ENCODE assay signal across 14 mouse cellular contexts in genomic region chr15:85663757-85664431, GRCm38 (mm10).
A peak's percentile ranks its signal among the peaks of the same experiment; 100 is the strongest.
DNase-seq lines count a peak whose midpoint lies in the region; ATAC-seq and TF ChIP-seq lines count a peak whose summit lies in the region.
"Had no signal": no experiment of that assay in that cellular context is flagged by ENCODE, and none has a peak within 500 bp of the region (broad histone marks: within the 10 kb centered on the region; RNA-seq: fewer than 3 reads in every experiment).

No protein-coding gene starts in this region.

- DNase-seq in cerebellum, adult 18-20 months = peak; percentile 36 to 60
- no peak for DNase-seq in cerebellum, adult 11 months
- DNase-seq in kidney, postnatal 4 days = no peak
- no peak for DNase-seq in MEL (ENCODE audit: low read depth, low spot score)
- DNase-seq in midbrain, embryonic 14.5 days = no peak
- DNase-seq in urinary bladder, postnatal 36 days (ENCODE audit: low spot score in 2 of 2) = no peak
- DNase-seq: adrenal gland, postnatal 10 days; embryo, embryonic 11 days; gastrocnemius, postnatal 14 days; lung, postnatal 10 days; right cerebral cortex, adult 18-20 months had no signal

- TF ChIP-seq POLR2A in MEL (IDR thresholded peaks at IDR 0.05; ENCODE audit: control insufficient read depth in 1 of 2, insufficient read depth in 1 of 2, low read depth in 1 of 2, low read length in 2 of 2, poor library complexity in 1 of 2) = no peak
- TF ChIP-seq POLR2A in cortical plate, adult 2 months (IDR thresholded peaks at IDR 0.05; ENCODE audit: extremely low read depth, insufficient read depth, low read length) = no peak

- peaks cover 35% of the 10 kb centered on the region for H3K27me3 ChIP-seq in kidney, embryonic 15.5 days
- H3K27me3 ChIP-seq in MEL (ENCODE audit: control insufficient read depth in 1 of 2, insufficient read depth in 2 of 2, low read length in 2 of 2) = no peaks in the 10 kb centered on the region
- peaks cover 76% of the 10 kb centered on the region for H3K27me3 ChIP-seq in midbrain, embryonic 14.5 days (ENCODE audit: control insufficient read depth, insufficient read depth, low read length)

- no peak overlapping the region for H3K4me2 ChIP-seq in kidney, embryonic 15.5 days
- H3K4me2 ChIP-seq in midbrain, embryonic 14.5 days (ENCODE audit: low read length) = no peak overlapping the region

- no peak for TF ChIP-seq EP300 in MEL (IDR thresholded peaks at IDR 0.05; ENCODE audit: low read depth in 1 of 2, low read length in 2 of 2)

- no peak for TF ChIP-seq CTCF in MEL (IDR thresholded peaks at IDR 0.05 in 2 of 3, conservative IDR thresholded peaks at IDR 0.05 in 1 of 3; ENCODE audit: control insufficient read depth in 1 of 3, insufficient read depth in 1 of 3, low read depth in 2 of 3, low read length in 3 of 3, poor library complexity in 1 of 3, severe bottlenecking in 1 of 3)
- TF ChIP-seq CTCF in cortical plate, adult 2 months (IDR thresholded peaks at IDR 0.05; ENCODE audit: extremely low read depth, insufficient read depth, low read length) = no peak

- H3K36me3 ChIP-seq in kidney, embryonic 15.5 days = 0 out of 2 replicates have a peak, but pooled peaks cover 3% of the 10 kb centered on the region
- peaks cover 0 to 8% of the 10 kb centered on the region in 2 experiments; a peak in 2 of 4 replicates for H3K36me3 ChIP-seq in MEL (ENCODE audit: control insufficient read depth in 1 of 2, insufficient read depth in 2 of 2, low read length in 2 of 2)
- H3K36me3 ChIP-seq in midbrain, embryonic 14.5 days (ENCODE audit: control insufficient read depth, insufficient read depth, low read length) = no peaks in the 10 kb centered on the region
- H3K36me3 ChIP-seq: midbrain, embryonic 10.5 days had no signal

- peaks cover 30% of the 10 kb centered on the region for H3K79me2 ChIP-seq in MEL (ENCODE audit: control insufficient read depth, insufficient read depth, low read length, poor library complexity)

- TF ChIP-seq RAD21 in MEL (IDR thresholded peaks at IDR 0.05; ENCODE audit: low read depth, low read length) = no peak

- peak overlapping the region; percentile 29 for H3K27ac ChIP-seq in kidney, embryonic 15.5 days
- H3K27ac ChIP-seq in MEL (ENCODE audit: control insufficient read depth, low read depth, low read length) = peak overlapping the region; percentile 38; the same call in 1 of the 2 replicates
- H3K27ac ChIP-seq in cortical plate, adult 2 months (ENCODE audit: insufficient read depth, low read length) = peak overlapping the region; percentile 41
- H3K27ac ChIP-seq in midbrain, embryonic 14.5 days (replicated peaks; ENCODE audit: low read depth, low read length) = no peak overlapping the region
- H3K27ac ChIP-seq: midbrain, embryonic 10.5 days had no signal

- ATAC-seq in kidney, embryonic 15.5 days (replicated peaks; ENCODE audit: low FRiP score) = no peak
- no peak for ATAC-seq in midbrain, embryonic 14.5 days (ENCODE audit: low FRiP score, low TSS enrichment)

- H3K4me1 ChIP-seq in kidney, embryonic 15.5 days = peaks cover 18% of the 10 kb centered on the region
- H3K4me1 ChIP-seq in MEL (ENCODE audit: control insufficient read depth in 1 of 2, insufficient read depth in 2 of 2, low read length in 2 of 2) = peaks cover 0 to 8% of the 10 kb centered on the region in 2 experiments; a peak in 2 of 4 replicates
- peaks cover 4% of the 10 kb centered on the region for H3K4me1 ChIP-seq in cortical plate, adult 2 months (ENCODE audit: control insufficient read depth, insufficient read depth, low read length)
- peaks cover 9% of the 10 kb centered on the region; the same call in 1 of the 2 replicates for H3K4me1 ChIP-seq in midbrain, embryonic 14.5 days (ENCODE audit: control insufficient read depth, insufficient read depth, low read length)

- no peak overlapping the region for H3K9ac ChIP-seq in kidney, embryonic 15.5 days
- peak overlapping the region; percentile 34 for H3K9ac ChIP-seq in MEL (ENCODE audit: control insufficient read depth, low read depth, low read length, poor library complexity, severe bottlenecking)
- no peak overlapping the region for H3K9ac ChIP-seq in midbrain, embryonic 14.5 days (replicated peaks; ENCODE audit: low read length)

- H3K9me3 ChIP-seq in kidney, embryonic 15.5 days (replicated peaks) = no peaks in the 10 kb centered on the region
- no peaks in the 10 kb centered on the region for H3K9me3 ChIP-seq in MEL (replicated peaks; ENCODE audit: insufficient read depth, low read length)
- no peaks in the 10 kb centered on the region for H3K9me3 ChIP-seq in midbrain, embryonic 14.5 days (ENCODE audit: control insufficient read depth, low read length)
- H3K9me3 ChIP-seq: midbrain, embryonic 10.5 days had no signal

- no peak overlapping the region for H3K4me3 ChIP-seq in kidney, embryonic 15.5 days (replicated peaks)
- H3K4me3 ChIP-seq in MEL (ENCODE audit: control insufficient read depth in 1 of 2, insufficient read depth in 1 of 2, low read depth in 2 of 2, low read length in 2 of 2) = no peak overlapping the region
- H3K4me3 ChIP-seq in cortical plate, adult 2 months (ENCODE audit: insufficient read depth, low read length) = no peak overlapping the region
- no peak overlapping the region for H3K4me3 ChIP-seq in midbrain, embryonic 14.5 days (replicated peaks; ENCODE audit: low read depth, low read length)
- H3K4me3 ChIP-seq: midbrain, embryonic 10.5 days had no signal

- WGBS in kidney, embryonic 15.5 days = 86% methylated on average over 17 of the region's 17 CpGs
- WGBS in midbrain, embryonic 14.5 days = 89% methylated on average over 17 of the region's 17 CpGs

TF ChIP-seq in MEL, 35 proteins besides CTCF, POLR2A, EP300 and RAD21:
- TF ChIP-seq NRF1 (IDR thresholded peaks at IDR 0.05; ENCODE audit: insufficient read depth, low read depth, low read length, poor library complexity, severe bottlenecking) (no peak), MXI1 (IDR thresholded peaks at IDR 0.05; ENCODE audit: low read depth, low read length) (no peak), MAX (IDR thresholded peaks at IDR 0.05; ENCODE audit: low read length) (no peak), SMC3 (IDR thresholded peaks at IDR 0.05; ENCODE audit: low read depth, low read length) (no peak), TBP (IDR thresholded peaks at IDR 0.05; ENCODE audit: low read depth, low read length) (no peak), UBTF (IDR thresholded peaks at IDR 0.05; ENCODE audit: borderline replicate concordance, insufficient read depth, low read depth, low read length) (no peak), MEF2A (IDR thresholded peaks at IDR 0.05; ENCODE audit: extremely low read depth, insufficient replicate concordance, low read depth, low read length, poor library complexity, severe bottlenecking) (no peak), ZC3H11A (IDR thresholded peaks at IDR 0.05; ENCODE audit: low read depth, low read length) (no peak), ELF1 (IDR thresholded peaks at IDR 0.05; ENCODE audit: low read depth, low read length) (no peak), NELFE (IDR thresholded peaks at IDR 0.05; ENCODE audit: low read depth, low read length) (no peak), BHLHE40 (IDR thresholded peaks at IDR 0.05; ENCODE audit: borderline replicate concordance, low read depth, low read length) (no peak), USF2 (IDR thresholded peaks at IDR 0.05; ENCODE audit: borderline replicate concordance in 1 of 2, insufficient read depth in 1 of 2, low read depth in 1 of 2, low read length in 2 of 2) (no peak)

Comparison
In these comparisons a context has a peak if more than half of its experiments do, and no peak if none do; other contexts are left out.
1. DNase-seq: peak in cerebellum, adult 18-20 months (2 of 2); none in cerebellum, adult 11 months (single experiment), kidney, postnatal 4 days (0 of 2), MEL (single experiment), midbrain, embryonic 14.5 days (single experiment) and urinary bladder, postnatal 36 days (0 of 2).